Mouse (Mus musculus) cerebellum, postnatal 36 days (tissue): Measurements from ENCODE around the gene Mmp17.
A peak's percentile ranks its signal among the peaks of the same experiment; 100 is the strongest.
"Not testable (repeated sequence)": the region's sequence is repeated elsewhere in the genome, so short reads cannot be mapped to it uniquely, and the experiment has no call there.

Source experiments
- DNase-seq, 2 experiments: peaks; one replicate each; pipeline ENCODE4 v3.0.0; 2021 to 2022; ENCODE audit warnings: mixed read lengths in 2 of 2

The Mmp17 gene

DNA sequence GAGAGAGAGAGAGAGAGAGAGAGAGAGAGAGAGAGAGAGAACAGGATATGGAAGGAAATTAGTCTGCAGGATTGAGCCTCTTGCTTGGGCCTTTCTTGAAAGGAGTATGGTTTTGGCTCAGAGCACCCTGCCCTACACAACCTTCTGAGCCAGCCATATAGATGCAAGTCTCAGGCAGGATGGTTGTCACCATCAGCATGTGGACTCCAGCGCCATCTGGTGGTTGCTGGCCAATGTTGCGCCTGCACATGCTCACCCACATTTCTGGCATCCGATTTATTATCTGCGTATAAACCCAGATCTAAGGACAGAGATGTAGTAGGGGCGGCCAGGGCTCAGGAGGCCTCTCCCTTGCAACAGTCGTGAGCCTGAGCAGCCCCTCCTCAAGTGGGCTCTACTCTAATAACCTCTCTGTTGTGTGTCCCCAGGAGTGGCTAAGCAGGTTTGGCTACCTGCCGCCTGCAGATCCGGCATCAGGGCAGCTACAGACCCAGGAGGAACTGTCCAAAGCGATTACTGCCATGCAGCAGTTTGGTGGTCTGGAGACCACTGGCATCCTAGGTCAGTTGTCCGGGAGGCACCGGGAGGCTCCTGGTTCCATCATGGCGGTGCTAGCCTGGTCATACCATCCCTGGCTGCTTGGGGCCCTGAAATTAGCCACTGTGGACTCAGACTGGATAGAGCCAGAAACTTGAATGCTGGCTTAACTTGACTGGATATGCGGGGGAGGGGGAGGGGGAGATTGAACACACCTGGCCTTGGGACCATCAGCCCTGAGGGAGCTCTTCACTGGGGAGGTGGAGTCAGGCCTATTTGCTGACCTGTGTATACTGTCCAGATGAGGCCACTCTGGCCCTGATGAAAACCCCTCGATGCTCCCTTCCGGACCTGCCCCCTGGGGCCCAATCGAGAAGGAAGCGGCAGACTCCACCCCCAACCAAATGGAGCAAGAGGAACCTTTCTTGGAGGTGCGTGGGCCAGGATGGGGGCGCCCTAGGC lies 10.4 kb downstream of the Mmp17 start:
- DNase-seq: peak; percentile 92 to 93

DNA sequence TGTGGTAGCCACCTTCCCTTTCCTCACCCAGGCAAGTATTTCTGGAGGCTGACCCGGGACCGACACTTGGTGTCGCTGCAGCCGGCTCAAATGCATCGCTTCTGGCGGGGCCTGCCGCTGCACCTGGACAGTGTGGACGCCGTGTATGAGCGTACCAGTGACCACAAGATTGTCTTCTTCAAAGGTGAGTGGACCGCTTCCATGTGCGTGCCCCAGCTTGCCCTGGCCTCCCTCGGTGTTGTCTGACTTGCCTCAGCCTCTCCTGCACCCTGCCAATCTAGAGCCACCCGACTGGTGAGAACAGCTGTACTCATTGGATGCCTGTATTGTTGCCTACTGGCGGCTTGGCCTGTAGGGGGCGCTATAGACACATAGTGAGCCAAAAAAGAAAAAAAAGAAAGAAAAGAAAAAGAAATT lies 18.1 kb downstream of the Mmp17 start:
- DNase-seq: no peak

DNA sequence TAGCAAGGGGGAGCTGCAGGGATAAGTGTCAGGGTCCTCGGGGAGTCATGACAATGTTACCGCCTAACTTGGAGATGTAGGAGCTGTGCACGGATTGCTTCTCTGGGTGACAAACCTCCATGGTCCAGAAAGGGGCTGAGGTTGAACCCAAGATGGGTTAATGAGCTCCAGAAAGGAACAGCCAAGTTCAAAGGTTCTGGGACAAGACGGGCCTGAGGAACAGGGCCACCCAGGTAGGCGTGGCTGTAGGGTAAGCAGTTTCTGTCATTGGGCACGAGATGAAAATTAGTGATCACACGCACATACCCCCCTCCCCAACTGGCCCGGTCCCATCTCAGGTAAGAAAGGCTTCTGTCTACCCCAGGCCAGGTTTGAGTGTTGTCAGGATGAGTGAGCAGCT lies 23.5 kb downstream of the Mmp17 start:
- DNase-seq: no peak

DNA sequence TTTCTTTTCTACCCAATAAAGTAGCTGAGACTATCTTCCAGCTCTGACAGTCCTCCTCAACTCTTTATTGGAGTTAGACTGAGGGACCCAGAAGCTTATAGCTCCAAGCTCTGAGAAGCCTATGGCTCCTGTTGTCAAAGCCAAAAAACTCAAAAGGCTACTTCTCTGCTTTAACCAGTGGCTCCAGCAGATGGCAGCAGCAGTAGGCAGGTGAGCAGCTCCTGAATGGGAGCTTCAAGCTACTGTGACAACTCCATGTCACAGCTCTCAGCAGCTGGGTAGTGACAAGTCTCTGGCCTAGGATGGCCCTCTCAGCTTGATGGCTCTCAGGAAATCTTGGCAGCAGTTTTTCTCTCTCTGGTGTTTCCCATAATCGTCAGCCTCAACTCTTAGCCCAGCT lies 27.1 kb downstream of the Mmp17 start:
- DNase-seq: peak; percentile 69 to 74

GRCm38 (mm10) chr5:129620600-129620999 lies 36.6 kb downstream of the Mmp17 start:
- DNase-seq: not testable (repeated sequence)

GRCm38 (mm10) chr5:129621361-129621760 lies 37.4 kb downstream of the Mmp17 start:
- no peak for DNase-seq

DNA sequence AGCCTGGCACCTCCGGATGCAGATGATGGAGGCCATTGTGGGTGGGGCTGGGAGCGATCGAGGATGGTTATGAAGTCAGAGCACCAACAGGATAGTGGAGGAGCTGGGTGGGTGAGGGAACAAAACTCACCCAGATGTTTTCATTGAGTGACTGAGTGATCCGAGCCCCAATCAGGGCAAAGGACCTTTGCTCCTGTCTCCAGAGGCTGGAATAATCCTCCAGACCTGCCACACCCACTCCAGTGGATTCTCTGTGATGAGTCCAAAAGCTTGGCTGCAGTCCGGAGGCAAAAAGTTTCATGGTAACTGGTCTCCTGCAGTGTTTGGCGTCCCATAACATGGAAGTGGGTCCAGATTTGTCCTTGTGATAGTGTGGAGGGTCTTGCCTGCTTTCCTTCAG lies 42.1 kb downstream of the Mmp17 start:
- no peak for DNase-seq

GRCm38 (mm10) chr5:129626586-129626985 lies 42.6 kb downstream of the Mmp17 start:
- not testable (repeated sequence) for DNase-seq

- DNase-seq: not testable (repeated sequence)
These were observed 48.6 kb downstream of the Mmp17 start for GRCm38 (mm10) chr5:129632270-129633250.

GRCm38 (mm10) chr5:129650858-129651257 lies 66.9 kb downstream of the Mmp17 start:
- DNase-seq: no peak

DNA sequence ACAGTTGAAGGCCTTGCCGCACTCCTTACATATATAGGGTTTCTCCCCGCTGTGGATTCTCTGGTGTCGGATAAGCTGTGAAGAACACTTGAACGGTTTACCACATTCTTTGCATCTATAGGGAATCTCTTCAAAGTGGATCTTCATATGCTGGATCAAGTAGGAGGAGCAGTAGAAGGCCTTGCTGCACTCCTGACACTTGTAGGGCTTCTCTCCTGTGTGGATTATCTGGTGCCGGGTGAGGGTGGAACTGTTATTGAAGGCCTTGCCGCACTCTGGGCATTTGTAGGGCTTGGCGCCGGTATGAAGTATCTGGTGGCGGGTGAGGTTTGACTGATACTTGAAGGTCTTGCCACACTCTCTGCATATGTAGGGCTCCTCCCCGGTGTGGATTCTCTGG lies 73.0 kb downstream of the Mmp17 start:
- DNase-seq: no peak

DNA sequence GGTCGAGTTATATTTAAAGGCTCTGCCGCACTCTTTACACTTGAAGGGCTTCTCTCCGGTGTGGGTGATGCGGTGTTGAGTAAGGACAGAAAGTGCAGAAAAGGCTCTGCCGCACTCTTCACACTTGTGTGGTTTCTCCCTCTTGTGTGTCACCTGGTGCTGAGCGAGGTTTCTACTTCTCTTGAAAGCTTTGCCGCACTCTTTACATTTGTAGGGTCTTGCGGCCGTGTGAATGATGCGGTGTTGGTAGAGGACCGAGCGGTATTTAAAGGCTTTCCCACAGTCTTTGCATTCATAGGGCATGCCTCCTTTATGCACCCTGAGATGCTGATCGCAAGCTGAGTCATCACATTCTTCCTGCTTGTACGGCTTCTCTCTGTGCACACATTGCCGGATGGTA lies 74.0 kb downstream of the Mmp17 start:
- DNase-seq: no peak
